Mouse (Mus musculus) hindbrain, postnatal 0 days (tissue): Measurements from ENCODE around the gene Elmod3. TPM values are rescaled to one million over a fixed set of nuclear protein-coding genes. Genes with fewer than 3 reads are reported as not detected.

Experiments
- ATAC-seq: fragments of 200-750 bp; cut with Nextera tagmentation; 2 replicates; pipeline ENCODE4 v1.8.0; 2017; ENCODE audit warnings: mild to moderate bottlenecking, moderate TSS enrichment, moderate library complexity
- DNase-seq: peaks from one replicate; pipeline ENCODE4 v3.0.0-alpha.2; 2015; ENCODE audit warnings: low spot score
- H3K27ac ChIP-seq: fragments of 300-500 bp; sonication (generic); 2 replicates; pipeline ENCODE4 v1.5.1; 2014; ENCODE audit warnings: mild to moderate bottlenecking
- H3K27me3 ChIP-seq: fragments of 300-500 bp; sonication (generic); 2 replicates; pipeline ENCODE4 v1.6.1; 2014; ENCODE audit warnings: low read length, mixed read lengths; ENCODE audit not compliant: insufficient read depth
- H3K36me3 ChIP-seq: fragments of 300-500 bp; sonication (generic); 2 replicates; pipeline ENCODE4 v1.6.1; 2014; ENCODE audit warnings: low read length, mixed read lengths; ENCODE audit not compliant: insufficient read depth
- H3K4me1 ChIP-seq: fragments of 300-500 bp; sonication (generic); 2 replicates; pipeline ENCODE4 v1.6.1; 2014; ENCODE audit warnings: antibody characterized with exemption, low read length, mixed read lengths; ENCODE audit not compliant: insufficient read depth
- H3K4me2 ChIP-seq: fragments of 300-500 bp; sonication (generic); 2 replicates; pipeline ENCODE4 v1.6.1; 2014; ENCODE audit warnings: low read depth, mild to moderate bottlenecking, low read length, moderate library complexity, mixed read lengths
- H3K4me3 ChIP-seq: fragments of 300-500 bp; sonication (generic); 2 replicates; pipeline ENCODE4 v1.5.1; 2014; ENCODE audit warnings: low read length
- H3K9ac ChIP-seq: fragments of 300-500 bp; sonication (generic); replicated peaks from 2 replicates; pipeline ENCODE4 v1.6.1; 2014; ENCODE audit warnings: mild to moderate bottlenecking, low read length, moderate library complexity, mixed read lengths
- H3K9me3 ChIP-seq: fragments of 300-500 bp; sonication (generic); 2 replicates; pipeline ENCODE4 v1.6.1; 2016; ENCODE audit warnings: low read length, mixed read lengths
- CTCF ChIP-seq: IDR thresholded peaks from 2 replicates; pipeline ENCODE4 v1.5.1; 2016; ENCODE audit warnings: antibody characterized with exemption, control low read depth, low read depth
- WGBS: fragments of 180-500 bp; shearing (Covaris S2); extraction: QIAGEN DNeasy Blood & Tissue Kit; methylation state at CpG from one replicate; pipeline ENCODE4 v1.1.7; 2014; 5-methylcytosine and 5-hydroxymethylcytosine counted together
- polyA plus RNA-seq: library from polyadenylated mRNA; unstranded; fragments of >200 nt; fragmentation: Nextera tagmentation; extraction: Ambion mirVana; gene quantifications from 2 replicates; pipeline ENCODE4 v1.2.1, GENCODE M21; 2015
- total RNA-seq: library from RNA; depleted of rRNA; stranded (reverse); fragments of >200 nt; gene quantifications from 2 replicates; pipeline ENCODE4 v1.2.3, GENCODE M21; 2014

Gene Elmod3
- total and polyA plus RNA-seq, 2 experiments from 2014 or later: 16.2 to 23.8 TPM

DNA sequence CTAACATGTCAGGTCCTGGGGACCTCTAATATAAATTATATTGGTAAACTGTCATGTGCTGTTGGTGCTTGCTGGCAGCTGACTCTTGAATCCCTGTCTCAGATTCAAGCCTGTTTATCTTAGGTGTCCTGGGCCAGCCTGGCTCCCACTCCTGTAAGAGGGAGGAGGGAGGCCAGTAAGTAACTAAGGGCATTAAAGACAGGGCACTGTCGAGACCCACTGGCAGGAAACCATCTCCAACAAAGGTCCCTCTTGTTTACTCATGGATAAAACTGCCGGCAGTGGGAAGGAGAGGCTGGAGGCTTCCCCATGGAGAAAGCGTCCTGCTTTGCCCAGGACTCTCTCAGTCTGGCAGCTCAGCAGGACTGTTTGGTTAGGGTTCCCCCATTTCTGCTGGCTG, 26.4 kb downstream of the Elmod3 start:
- Histone ChIP-seq H3K4me1 (no peaks in the 10 kb centered on the region), H3K36me3 (peaks cover 6% of the 10 kb centered on the region; the same call in 1 of the 2 replicates), H3K9ac (no peak overlapping the region), H3K27ac (peak overlapping the region; percentile 15; the same call in 1 of the 2 replicates), H3K4me3 (no peak overlapping the region), H3K9me3 (no peaks in the 10 kb centered on the region), H3K27me3 (no peaks in the 10 kb centered on the region), H3K4me2 (no peak overlapping the region)
- 41% methylated on average over 3 of the region's 3 CpGs for WGBS
- ATAC-seq (no peak; the same call in 1 of the 2 replicates), DNase-seq (no peak)
- no peak for TF ChIP-seq CTCF

DNA sequence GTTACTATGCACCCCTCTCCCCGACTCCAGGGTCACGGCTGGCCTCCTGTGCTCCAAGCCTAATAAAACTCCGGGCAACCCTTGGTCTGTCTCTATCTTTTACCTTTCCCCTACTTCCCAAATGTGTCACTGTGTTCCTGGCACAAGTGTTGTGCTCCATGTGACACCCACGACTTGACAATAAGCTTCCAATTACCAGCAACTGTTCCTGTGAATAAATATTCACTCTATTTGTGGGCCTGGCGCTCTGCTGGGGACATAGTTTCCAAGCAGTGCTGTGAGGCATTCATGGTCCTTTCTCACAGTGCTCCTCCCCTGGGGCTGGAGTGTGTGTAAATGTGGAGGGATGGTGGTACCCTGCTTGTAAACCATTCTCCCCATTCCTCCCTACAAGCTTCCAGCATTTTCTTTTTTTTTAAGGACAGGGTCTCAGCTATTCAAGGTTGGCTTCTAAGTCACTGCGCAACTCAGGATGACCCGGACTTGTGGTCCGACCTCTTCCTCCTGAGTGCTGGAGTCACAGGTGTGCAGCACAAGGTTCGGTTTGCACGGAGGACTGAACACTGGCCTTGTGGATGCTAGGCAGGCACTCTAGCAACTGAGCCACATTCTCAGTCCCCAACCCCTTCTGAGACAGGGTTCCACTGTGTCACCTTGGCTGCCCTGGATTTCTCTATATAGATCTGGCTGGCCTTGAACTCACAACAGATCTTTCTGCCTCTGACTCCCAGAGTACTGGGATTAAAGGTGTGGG, 27.4 kb downstream of the Elmod3 start:
- TF ChIP-seq CTCF: no peak
- ATAC-seq (no peak), DNase-seq (no peak)
- no peaks in the 10 kb centered on the region for H3K4me1 ChIP-seq
- H3K9me3 ChIP-seq: no peaks in the 10 kb centered on the region
- H3K4me3 ChIP-seq: no peak overlapping the region
- H3K4me2 ChIP-seq: no peak overlapping the region
- H3K9ac ChIP-seq: no peak overlapping the region
- H3K27ac ChIP-seq: no peak overlapping the region
- 81% methylated on average over 10 of the region's 10 CpGs for WGBS
- no peaks in the 10 kb centered on the region for H3K27me3 ChIP-seq
- H3K36me3 ChIP-seq: peaks cover 4% of the 10 kb centered on the region; the same call in 1 of the 2 replicates

DNA sequence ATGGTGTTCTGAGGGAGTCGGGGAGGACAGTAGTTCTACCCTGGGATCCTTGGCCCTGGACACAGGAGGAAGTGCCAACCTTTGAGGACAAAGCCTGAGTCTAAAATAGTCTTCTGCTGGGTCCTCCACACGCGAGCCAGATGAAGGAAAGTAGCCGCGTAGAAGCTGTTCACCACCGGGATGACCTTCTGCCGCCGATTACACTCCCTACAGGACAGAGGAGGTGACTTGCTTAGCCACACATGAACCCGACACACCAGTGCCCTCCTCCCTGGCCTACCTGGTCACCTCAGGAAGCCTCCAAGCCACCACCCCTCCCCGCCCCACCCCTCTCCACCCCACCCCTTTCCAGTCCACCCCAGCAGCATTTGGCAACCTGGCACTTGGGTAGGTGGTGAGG, 29.5 kb downstream of the Elmod3 start:
- H3K4me2 ChIP-seq: no peak overlapping the region
- TF ChIP-seq CTCF: no peak
- no peak for ATAC-seq
- no peaks in the 10 kb centered on the region for H3K27me3 ChIP-seq
- DNase-seq: no peak
- H3K9me3 ChIP-seq: no peaks in the 10 kb centered on the region
- H3K27ac ChIP-seq: no peak overlapping the region
- no peak overlapping the region for H3K4me3 ChIP-seq
- H3K4me1 ChIP-seq: no peaks in the 10 kb centered on the region
- no peak overlapping the region for H3K9ac ChIP-seq
- peaks cover 4% of the 10 kb centered on the region; the same call in 1 of the 2 replicates for H3K36me3 ChIP-seq
- WGBS: 88% methylated on average over 10 of the region's 10 CpGs

DNA sequence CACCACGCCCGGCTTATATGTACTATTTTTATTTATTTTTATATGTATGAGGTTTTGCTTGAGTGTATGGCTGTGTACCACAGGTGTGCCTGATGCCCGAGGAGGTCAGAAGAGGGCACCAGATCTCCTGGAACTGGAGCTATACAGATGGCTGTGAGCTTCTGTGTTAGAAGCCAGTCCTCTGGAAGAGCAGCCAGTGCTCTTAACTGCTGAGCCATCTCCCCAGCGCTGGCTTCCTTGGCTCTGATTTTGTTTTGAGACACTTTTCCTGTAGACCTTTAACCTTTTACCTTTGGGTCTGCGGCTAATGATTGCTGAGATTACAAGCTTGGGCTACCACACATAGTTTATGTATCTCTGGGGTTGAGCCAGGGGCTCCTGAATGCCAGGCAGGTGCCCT, 30.7 kb downstream of the Elmod3 start:
- 86% methylated on average over 5 of the region's 5 CpGs for WGBS
- ATAC-seq: no peak

DNA sequence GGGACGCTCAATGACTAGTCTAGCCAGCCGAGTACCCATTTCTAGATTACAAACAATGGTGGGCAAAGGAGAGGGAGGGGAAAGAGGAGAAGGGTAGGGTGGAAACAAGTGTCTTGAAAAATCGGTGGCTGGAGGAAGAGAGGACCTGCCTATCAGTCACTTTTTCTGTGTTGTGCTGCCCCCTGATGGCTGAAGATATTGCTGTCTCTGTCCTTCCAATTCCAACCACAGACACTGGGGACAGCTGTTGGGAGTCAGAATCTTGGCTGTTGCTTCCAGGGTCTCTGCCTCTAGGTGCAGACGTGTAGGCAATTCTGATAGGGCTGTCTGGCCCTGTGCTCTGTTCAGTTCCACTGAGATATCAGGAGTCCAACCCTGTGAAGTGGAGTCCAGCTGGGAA, 32.2 kb downstream of the Elmod3 start:
- ATAC-seq (peak; percentile 91), DNase-seq (peak; percentile 93)
- peak; percentile 96 for TF ChIP-seq CTCF
- Histone ChIP-seq H3K4me2 (peak overlapping the region; percentile 24), H3K27me3 (no peaks in the 10 kb centered on the region), H3K9ac (no peak overlapping the region), H3K9me3 (no peaks in the 10 kb centered on the region), H3K27ac (peak overlapping the region; percentile 48; the same call in 1 of the 2 replicates), H3K4me3 (no peak overlapping the region), H3K4me1 (no peaks in the 10 kb centered on the region), H3K36me3 (no peaks in the 10 kb centered on the region; the same call in 1 of the 2 replicates)
- WGBS: 0% methylated on average over 4 of the region's 4 CpGs

More for the DNA sequence above, 30.7 kb downstream of the Elmod3 start:
- TF ChIP-seq CTCF: no peak
- Histone ChIP-seq H3K4me3 (no peak overlapping the region), H3K9ac (no peak overlapping the region), H3K27me3 (no peaks in the 10 kb centered on the region), H3K27ac (no peak overlapping the region), H3K4me1 (no peaks in the 10 kb centered on the region), H3K4me2 (no peak overlapping the region), H3K36me3 (peaks cover 4% of the 10 kb centered on the region; the same call in 1 of the 2 replicates), H3K9me3 (no peaks in the 10 kb centered on the region)
- no peak for DNase-seq

DNA sequence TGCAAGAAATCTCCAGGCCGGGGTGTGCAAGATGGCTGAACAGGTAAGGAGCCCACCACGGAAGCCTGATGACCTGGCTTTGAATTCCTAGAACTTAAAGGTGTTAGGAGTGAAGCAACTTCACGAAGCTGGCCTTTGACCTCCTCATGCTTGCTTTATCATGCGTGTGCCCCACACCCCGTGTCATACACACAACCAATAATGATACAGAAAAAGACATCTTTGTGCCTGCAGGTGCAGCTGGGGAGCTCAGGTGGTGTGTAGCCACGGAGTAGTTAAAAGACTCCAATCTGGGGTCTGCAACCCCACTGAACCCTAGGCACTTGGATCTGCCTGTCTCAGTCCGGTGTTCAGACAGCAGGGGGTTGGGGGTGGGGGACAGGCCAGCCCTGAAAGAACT, 32.7 kb downstream of the Elmod3 start:
- ATAC-seq (peak; percentile 3; the same call in 1 of the 2 replicates), DNase-seq (no peak)
- WGBS: 74% methylated on average over 7 of the region's 7 CpGs
- H3K9ac ChIP-seq: no peak overlapping the region
- H3K4me3 ChIP-seq: no peak overlapping the region
- H3K9me3 ChIP-seq: no peaks in the 10 kb centered on the region
- H3K4me1 ChIP-seq: no peaks in the 10 kb centered on the region
- no peaks in the 10 kb centered on the region for H3K27me3 ChIP-seq
- no peak for TF ChIP-seq CTCF
- H3K36me3 ChIP-seq: no peaks in the 10 kb centered on the region; the same call in 1 of the 2 replicates
- H3K27ac ChIP-seq: peak overlapping the region; percentile 48; the same call in 1 of the 2 replicates
- peak overlapping the region; percentile 24 for H3K4me2 ChIP-seq

DNA sequence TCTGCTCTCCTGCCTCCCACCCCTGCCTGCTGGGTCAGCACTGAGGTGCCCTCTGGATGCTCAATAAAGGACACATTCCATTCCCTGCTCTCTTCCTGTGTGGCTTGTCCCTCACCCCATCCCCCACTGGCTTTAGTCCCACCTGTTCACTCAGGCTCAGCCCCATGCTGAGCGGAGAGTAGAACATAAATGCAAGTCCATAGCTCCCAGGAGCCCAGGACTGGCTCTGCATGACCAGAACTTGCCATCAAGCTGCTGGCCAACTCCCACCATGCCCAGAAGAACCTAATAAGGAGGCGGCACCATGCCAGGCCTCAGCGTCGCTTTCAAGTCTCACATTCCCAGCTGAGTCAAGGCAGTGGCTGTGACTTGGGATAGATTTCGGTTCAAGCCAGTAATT, 35.3 kb downstream of the Elmod3 start:
- Histone ChIP-seq H3K9me3 (no peaks in the 10 kb centered on the region), H3K9ac (no peak overlapping the region), H3K4me1 (no peaks in the 10 kb centered on the region), H3K27ac (no peak overlapping the region), H3K27me3 (no peaks in the 10 kb centered on the region), H3K4me3 (no peak overlapping the region), H3K36me3 (no peaks in the 10 kb centered on the region), H3K4me2 (no peak overlapping the region)
- ATAC-seq (no peak), DNase-seq (no peak)
- no peak for TF ChIP-seq CTCF
- WGBS: 60% methylated on average over 5 of the region's 5 CpGs
